Mouse (Mus musculus): Measurements from ENCODE around the gene Lmx1b. TPM values are rescaled to one million over a fixed set of nuclear protein-coding genes. Genes with fewer than 3 reads are reported as not detected.

Gene Lmx1b
- total and polyA plus RNA-seq, 3 experiments, result 0.08 to 0.18 TPM; not detected in 1

DNA sequence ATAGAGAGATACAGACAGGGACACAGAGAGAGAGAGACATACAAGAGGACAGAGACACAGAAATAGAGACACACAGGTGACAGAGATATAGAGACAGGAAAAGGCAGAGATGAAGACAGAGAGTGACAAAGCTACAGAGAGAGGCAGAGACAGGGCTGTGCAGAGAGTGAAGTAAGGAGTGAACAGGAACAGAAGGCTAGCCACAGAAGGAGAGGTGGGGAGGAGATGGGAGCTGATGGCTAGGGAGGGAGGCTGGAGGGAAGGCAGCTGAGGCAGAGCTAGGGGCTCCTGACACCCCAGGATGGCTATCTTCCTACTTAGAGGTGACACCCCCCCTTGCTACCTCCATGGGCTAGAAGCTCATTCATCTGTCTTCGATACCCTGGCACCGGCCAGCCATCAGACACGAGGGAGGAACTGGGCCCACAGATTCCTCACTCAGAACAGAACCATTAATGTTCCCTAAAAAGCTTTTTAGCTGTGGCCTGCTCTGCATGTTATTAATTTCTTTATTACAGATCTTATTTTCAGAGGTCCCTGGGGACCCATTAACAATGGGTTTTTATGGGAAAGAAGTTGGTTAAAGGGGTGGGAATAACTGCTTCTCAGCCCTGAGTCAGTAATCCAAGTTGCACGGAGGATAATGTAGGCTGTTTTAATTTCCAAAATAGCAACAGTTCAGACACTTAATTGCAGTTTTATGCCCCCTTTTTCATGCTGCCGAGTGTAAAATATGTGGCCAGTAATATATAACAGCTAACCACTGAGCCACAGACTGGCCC lies 114.8 kb downstream of the Lmx1b start:
- DNase-seq, result no peak
- Histone ChIP-seq H3K27ac (no peak overlapping the region), H3K79me2 (replicated peaks; ENCODE audit: control insufficient read depth, insufficient read depth, low read length) (no peaks in the 10 kb centered on the region), H3K4me1 (ENCODE audit: control insufficient read depth, insufficient read depth, low read length) (no peaks in the 10 kb centered on the region), H3K27me3 (ENCODE audit: control insufficient read depth, insufficient read depth, low read length) (peaks cover 3% of the 10 kb centered on the region), H3K36me3 (ENCODE audit: control insufficient read depth, insufficient read depth, low read length) (no peaks in the 10 kb centered on the region), H3K9ac (ENCODE audit: low read depth, low read length) (no peak overlapping the region), H3K4me3 (no peak overlapping the region)
- intact Hi-C loops (cut with DNase I), result no loop called here
- WGBS, result 71% methylated on average over 5 of the region's 5 CpGs
- TF ChIP-seq EP300 (IDR thresholded peaks at IDR 0.05; ENCODE audit: insufficient read depth, low read depth, low read length) (no peak), CTCF (IDR thresholded peaks at IDR 0.05) (no peak), POLR2A (IDR thresholded peaks at IDR 0.05; ENCODE audit: insufficient read depth, low read depth, low read length) (no peak)

GRCm38 (mm10) chr2:33515856-33516255 lies 124.5 kb downstream of the Lmx1b start:
- WGBS, result 69% methylated on average over 19 of the region's 19 CpGs
- intact Hi-C loops (cut with DNase I), result no loop called here
- Histone ChIP-seq H3K4me3 (no peak overlapping the region), H3K27ac (no peak overlapping the region), H3K79me2 (replicated peaks; ENCODE audit: control insufficient read depth, insufficient read depth, low read length) (no peaks in the 10 kb centered on the region), H3K4me1 (ENCODE audit: control insufficient read depth, insufficient read depth, low read length) (no peaks in the 10 kb centered on the region), H3K9ac (ENCODE audit: low read depth, low read length) (no peak overlapping the region), H3K36me3 (ENCODE audit: control insufficient read depth, insufficient read depth, low read length) (no peaks in the 10 kb centered on the region), H3K27me3 (ENCODE audit: control insufficient read depth, insufficient read depth, low read length) (no peaks in the 10 kb centered on the region; the same call in 1 of the 2 replicates)
- no peak for TF ChIP-seq EP300 (IDR thresholded peaks at IDR 0.05; ENCODE audit: insufficient read depth, low read depth, low read length)
- TF ChIP-seq CTCF (IDR thresholded peaks at IDR 0.05), result no peak
- TF ChIP-seq POLR2A (IDR thresholded peaks at IDR 0.05; ENCODE audit: insufficient read depth, low read depth, low read length), result no peak
- no peak for DNase-seq

DNA sequence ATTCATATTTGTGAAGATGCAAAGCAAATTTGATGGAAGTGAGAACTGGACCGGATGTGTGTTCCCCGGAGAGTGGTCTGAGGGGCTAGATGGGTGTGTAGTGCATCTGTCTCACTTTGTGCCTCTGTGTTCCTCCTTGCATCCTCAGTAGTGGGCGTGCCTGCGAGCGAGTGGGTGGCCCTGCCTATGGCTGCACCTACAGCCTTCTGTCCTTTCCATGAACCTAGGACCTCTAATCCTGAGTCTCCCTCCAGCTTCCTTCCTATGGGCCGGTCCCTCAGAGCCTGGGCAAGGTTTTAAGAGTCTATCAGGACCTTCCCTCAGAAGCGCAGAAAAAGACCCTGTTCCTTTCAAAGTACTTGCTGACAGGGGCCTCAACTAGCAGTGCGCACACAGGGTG lies 124.9 kb downstream of the Lmx1b start:
- Histone ChIP-seq H3K4me3 (no peak overlapping the region), H3K27ac (no peak overlapping the region), H3K79me2 (replicated peaks; ENCODE audit: control insufficient read depth, insufficient read depth, low read length) (no peaks in the 10 kb centered on the region), H3K4me1 (ENCODE audit: control insufficient read depth, insufficient read depth, low read length) (no peaks in the 10 kb centered on the region), H3K9ac (ENCODE audit: low read depth, low read length) (no peak overlapping the region), H3K36me3 (ENCODE audit: control insufficient read depth, insufficient read depth, low read length) (no peaks in the 10 kb centered on the region), H3K27me3 (ENCODE audit: control insufficient read depth, insufficient read depth, low read length) (no peaks in the 10 kb centered on the region; the same call in 1 of the 2 replicates)
- TF ChIP-seq EP300 (IDR thresholded peaks at IDR 0.05; ENCODE audit: insufficient read depth, low read depth, low read length), result no peak
- no peak for TF ChIP-seq CTCF (IDR thresholded peaks at IDR 0.05)
- TF ChIP-seq POLR2A (IDR thresholded peaks at IDR 0.05; ENCODE audit: insufficient read depth, low read depth, low read length), result no peak
- DNase-seq, result no peak
- WGBS, result 80% methylated on average over 8 of the region's 8 CpGs
- intact Hi-C loops (cut with DNase I), result no loop called here

Other genes with a start within 250 kb of the Lmx1b start
- 1 to 10 TPM; 5.7 to 7.3 TPM for gene Zbtb34, start 209.2 kb downstream of the Lmx1b start, total RNA-seq (2021)
- gene Zbtb34, start 209.2 kb downstream of the Lmx1b start, polyA plus RNA-seq (2012; rRNA removed), result 5.0 and 8.1 TPM in 2 replicates
- gene Zbtb43, start 172.0 kb downstream of the Lmx1b start, total RNA-seq (2021), result 10 to 100 TPM; 20.0 to 20.3 TPM
- 9.2 and 17.0 TPM in 2 replicates for gene Zbtb43, start 172.0 kb downstream of the Lmx1b start, polyA plus RNA-seq (2012; rRNA removed)
- gene Mvb12b, start 247.4 kb upstream of the Lmx1b start, total RNA-seq (2021), result 10 to 100 TPM; 17.8 to 21.6 TPM
- 20.4 and 27.5 TPM in 2 replicates for gene Mvb12b, start 247.4 kb upstream of the Lmx1b start, polyA plus RNA-seq (2012; rRNA removed)

Data from heart, adult 2 months (tissue).